8 mouse cellular contexts compared by ENCODE assay signal in the genomic region with DNA sequence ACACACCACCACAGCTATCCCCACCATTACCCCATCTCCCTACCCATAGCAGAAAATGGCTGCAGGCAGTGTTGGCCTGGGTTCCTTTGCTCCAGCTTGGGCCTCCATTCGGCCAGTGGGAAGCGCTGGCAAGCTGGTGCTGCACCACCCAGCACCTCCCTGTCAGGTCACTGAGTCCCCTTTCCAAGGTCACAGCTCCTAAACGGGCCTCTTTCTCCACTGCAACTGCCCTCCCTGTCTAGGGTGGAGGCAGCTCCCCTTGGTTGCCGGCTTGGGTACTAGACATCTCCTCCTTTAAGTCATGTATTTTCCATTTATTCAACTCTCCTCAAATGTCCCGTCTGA. TPM values are rescaled to one million over a fixed set of nuclear protein-coding genes. Genes with fewer than 3 reads are reported as not detected.
DNase-seq lines count a peak whose midpoint lies in the region; ATAC-seq and TF ChIP-seq lines count a peak whose summit lies in the region.

No protein-coding gene starts in this region.

- no peak for TF ChIP-seq CTCF in kidney, adult 2 months (conservative IDR thresholded peaks at IDR 0.05; ENCODE audit: insufficient read depth, insufficient read length, low read depth, low read length)
- no peak for TF ChIP-seq CTCF in cerebellum, adult 2 months (IDR thresholded peaks at IDR 0.05; ENCODE audit: borderline replicate concordance, insufficient read depth, low read depth, low read length)

- H3K36me3 ChIP-seq in heart, embryonic 12.5 days, result no peaks in the 10 kb centered on the region
- H3K36me3 ChIP-seq in kidney, adult 2 months (ENCODE audit: control insufficient read depth, insufficient read depth, low read length), result no peaks in the 10 kb centered on the region
- H3K36me3 ChIP-seq in midbrain, embryonic 12.5 days, result no peaks in the 10 kb centered on the region

- peak overlapping the region; percentile 52; the same call in 1 of the 2 replicates for H3K9ac ChIP-seq in heart, embryonic 12.5 days
- no peak overlapping the region; the same call in 1 of the 2 replicates for H3K9ac ChIP-seq in midbrain, embryonic 12.5 days (replicated peaks)

- ATAC-seq in heart, embryonic 12.5 days (ENCODE audit: insufficient number of reproducible peaks, low FRiP score), result no peak
- peak; percentile 19 for ATAC-seq in erythroblast, adult 5-6 weeks (replicated peaks; ENCODE audit: low FRiP score, poor library complexity, severe bottlenecking)
- no peak for ATAC-seq in midbrain, embryonic 12.5 days (ENCODE audit: low FRiP score, low read depth)

- no peak for TF ChIP-seq POLR2A in kidney, adult 2 months (IDR thresholded peaks at IDR 0.05; ENCODE audit: low read depth, low read length)
- no peak for TF ChIP-seq POLR2A in cerebellum, adult 2 months (IDR thresholded peaks at IDR 0.05; ENCODE audit: borderline replicate concordance, insufficient read depth, low read length)

- peak overlapping the region; percentile 57; the same call in 1 of the 2 replicates for H3K4me3 ChIP-seq in heart, embryonic 12.5 days
- H3K4me3 ChIP-seq in kidney, adult 2 months (ENCODE audit: insufficient read depth, low read depth, low read length), result no peak overlapping the region
- H3K4me3 ChIP-seq in midbrain, embryonic 12.5 days, result 0 out of 2 replicates have a peak overlapping the region, but pooled peaks have one; percentile 50
- H3K4me3 ChIP-seq in cerebellum, adult 2 months (replicated peaks; ENCODE audit: insufficient read depth, low read depth, low read length), result no peak overlapping the region

- peaks cover 63% of the 10 kb centered on the region for H3K4me1 ChIP-seq in heart, embryonic 12.5 days (replicated peaks)
- H3K4me1 ChIP-seq in kidney, adult 2 months (ENCODE audit: control insufficient read depth, insufficient read depth, low read length), result peaks cover 15% of the 10 kb centered on the region
- H3K4me1 ChIP-seq in midbrain, embryonic 12.5 days, result peaks cover 45% of the 10 kb centered on the region
- peaks cover 31% of the 10 kb centered on the region for H3K4me1 ChIP-seq in cerebellum, adult 2 months (ENCODE audit: control insufficient read depth, insufficient read depth, low read length)

- no peaks in the 10 kb centered on the region for H3K27me3 ChIP-seq in heart, embryonic 12.5 days (replicated peaks)
- H3K27me3 ChIP-seq in kidney, adult 2 months (replicated peaks; ENCODE audit: control insufficient read depth, insufficient read depth, low read length), result no peaks in the 10 kb centered on the region
- peaks cover 40% of the 10 kb centered on the region for H3K27me3 ChIP-seq in midbrain, embryonic 12.5 days
- H3K27me3 ChIP-seq in cerebellum, adult 2 months (ENCODE audit: control insufficient read depth, insufficient read depth, low read length), result no peaks in the 10 kb centered on the region

- H3K27ac ChIP-seq in heart, embryonic 12.5 days (ENCODE audit: poor library complexity, severe bottlenecking), result peak overlapping the region; percentile 67
- no peak overlapping the region for H3K27ac ChIP-seq in kidney, adult 2 months (ENCODE audit: insufficient read depth, low read depth, low read length)
- peak overlapping the region; percentile 89; the same call in 1 of the 2 replicates for H3K27ac ChIP-seq in midbrain, embryonic 12.5 days (replicated peaks)
- no peak overlapping the region for H3K27ac ChIP-seq in cerebellum, adult 2 months (ENCODE audit: insufficient read depth, low read length)

- intact Hi-C loops in heart, postnatal 36 days (cut with DNase I), result no loop called here

- peak overlapping the region; percentile 86 for H3K4me2 ChIP-seq in heart, embryonic 12.5 days
- peak overlapping the region; percentile 78; the same call in 1 of the 2 replicates for H3K4me2 ChIP-seq in midbrain, embryonic 12.5 days (replicated peaks)

- 44% methylated on average over 5 of the region's 5 CpGs for WGBS in heart, embryonic 12.5 days
- WGBS in kidney, adult 2 months, result 41% methylated on average over 5 of the region's 5 CpGs
- 46% methylated on average over 5 of the region's 5 CpGs for WGBS in midbrain, embryonic 12.5 days
- 53% methylated on average over 5 of the region's 5 CpGs for WGBS in cerebellum, adult 2 months

- DNase-seq in heart, postnatal 36 days, result no peak
- peak; percentile 42 for DNase-seq in kidney, adult 2 months
- DNase-seq in urinary bladder, postnatal 10 days (ENCODE audit: low spot score), result no peak
- DNase-seq in adrenal gland, adult 18-20 months (ENCODE audit: low spot score in 2 of 2), result no peak
- DNase-seq in cerebellum, adult 2 months, result no peak

- H3K9me3 ChIP-seq in heart, embryonic 12.5 days (replicated peaks), result no peaks in the 10 kb centered on the region
- no peaks in the 10 kb centered on the region for H3K9me3 ChIP-seq in midbrain, embryonic 12.5 days

RNA-seq across cellular contexts. Expression of a gene that starts 44.0 kb away (rescaled TPM):
- polyA plus RNA-seq in heart, embryonic 12.5 days (2016; fragmentation: Nextera tagmentation; extraction: Ambion mirVana), result 1,404 and 1,426 TPM in 2 replicates
- 100 to 1,000 TPM; 218 to 338 TPM for total RNA-seq in heart, postnatal 36 days (2021)
- 637 and 655 TPM in 2 replicates for total RNA-seq in erythroblast, adult 5-6 weeks (2015; ENCODE audit: low replicate concordance)
- total RNA-seq in erythroblast, adult 5-6 weeks (2017; ENCODE audit: low replicate concordance), result 301 and 341 TPM in 2 replicates
- 828 and 981 TPM in 2 replicates for polyA plus RNA-seq in kidney, adult 2 months (2012; rRNA removed)
- polyA plus RNA-seq in midbrain, embryonic 12.5 days (2016; fragmentation: Nextera tagmentation; extraction: Ambion mirVana), result 3,175 and 3,231 TPM in 2 replicates
- total RNA-seq in adrenal gland, adult 18-20 months (2021), result 1,000 to 10,000 TPM in 1 of 2 experiments, 100 to 1,000 TPM in 1; 972 to 2,157 TPM
- 834 and 845 TPM in 2 replicates for polyA plus RNA-seq in cerebellum, adult 2 months (2012; rRNA removed)

RNA-seq across cellular contexts. Expression of a gene that starts 57.0 kb away (rescaled TPM):
- polyA plus RNA-seq in heart, embryonic 12.5 days (2016; fragmentation: Nextera tagmentation; extraction: Ambion mirVana), result 0.17 and 0.63 TPM in 2 replicates
- total RNA-seq in heart, postnatal 36 days (2021), result not detected
- total RNA-seq in erythroblast, adult 5-6 weeks (2015; ENCODE audit: low replicate concordance), result not detected in 2 replicates
- total RNA-seq in erythroblast, adult 5-6 weeks (2017; ENCODE audit: low replicate concordance), result not detected in 2 replicates
- 0.16 and 0.19 TPM in 2 replicates for polyA plus RNA-seq in kidney, adult 2 months (2012; rRNA removed)
- polyA plus RNA-seq in midbrain, embryonic 12.5 days (2016; fragmentation: Nextera tagmentation; extraction: Ambion mirVana), result 1.4 and 1.5 TPM in 2 replicates
- total RNA-seq in adrenal gland, adult 18-20 months (2021), result under 1 TPM in 1 of 2 experiments, not detected in 1; 0.33 TPM
- 0.29 TPM in 1 of 2 replicates, not detected in the other for polyA plus RNA-seq in cerebellum, adult 2 months (2012; rRNA removed)

Comparison
In these comparisons a context has a peak if more than half of its experiments do, and no peak if none do; other contexts are left out.
1. H3K27ac ChIP-seq: peak in heart, embryonic 12.5 days (single experiment) and midbrain, embryonic 12.5 days (single experiment); none in kidney, adult 2 months (single experiment) and cerebellum, adult 2 months (single experiment).
2. H3K4me3 ChIP-seq: peak in heart, embryonic 12.5 days (single experiment) and midbrain, embryonic 12.5 days (single experiment); none in kidney, adult 2 months (single experiment) and cerebellum, adult 2 months (single experiment).